Mouse (Mus musculus) spleen, adult 18-20 months (tissue): ENCODE results near the gene Cfap74.
"Not testable (repeated sequence)": the region's sequence is repeated elsewhere in the genome, so short reads cannot be mapped to it uniquely, and the experiment has no call there.

Source experiments
- DNase-seq, 2 experiments: peaks; one replicate each; pipeline ENCODE4 v3.0.0; 2022; ENCODE audit warnings: mixed read lengths in 2 of 2

The Cfap74 gene

GRCm38 (mm10) chr4:155470263-155470953, 61.4 kb downstream of the Cfap74 start:
- no peak for DNase-seq

- no peak for DNase-seq
These were observed 62.0 kb downstream of the Cfap74 start for GRCm38 (mm10) chr4:155470997-155471396.

GRCm38 (mm10) chr4:155471406-155471805, 62.4 kb downstream of the Cfap74 start:
- DNase-seq, result no peak

DNA sequence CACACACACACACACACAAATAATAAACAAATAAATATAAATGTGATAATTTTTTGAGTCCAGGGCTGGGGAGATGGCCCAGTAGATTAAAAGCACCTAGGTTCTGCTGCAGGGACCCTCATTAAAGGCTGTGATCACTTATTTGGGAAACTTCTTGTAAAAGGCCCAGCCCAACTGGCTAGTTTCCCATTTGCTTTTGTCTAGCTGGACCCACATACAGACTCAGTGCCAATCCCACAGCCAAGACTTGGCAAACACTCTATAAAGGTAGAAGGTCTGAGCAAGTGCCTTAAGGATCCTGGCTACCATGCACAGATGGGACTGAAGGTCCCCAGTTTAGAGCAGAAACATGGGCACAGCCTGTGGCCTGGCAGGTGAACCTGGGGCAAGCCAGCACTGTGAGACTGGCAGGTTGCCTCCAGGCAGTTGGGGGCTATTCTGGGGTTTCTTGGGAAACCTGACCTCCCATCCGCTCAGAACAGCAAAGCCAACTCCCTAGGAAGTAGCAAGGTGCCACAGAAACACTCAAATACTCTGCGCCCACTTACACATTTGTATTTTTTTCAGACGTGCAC, 63.8 kb downstream of the Cfap74 start:
- DNase-seq, result no peak

- DNase-seq, result no peak
These were observed 64.3 kb downstream of the Cfap74 start for GRCm38 (mm10) chr4:155473319-155473718.

DNA sequence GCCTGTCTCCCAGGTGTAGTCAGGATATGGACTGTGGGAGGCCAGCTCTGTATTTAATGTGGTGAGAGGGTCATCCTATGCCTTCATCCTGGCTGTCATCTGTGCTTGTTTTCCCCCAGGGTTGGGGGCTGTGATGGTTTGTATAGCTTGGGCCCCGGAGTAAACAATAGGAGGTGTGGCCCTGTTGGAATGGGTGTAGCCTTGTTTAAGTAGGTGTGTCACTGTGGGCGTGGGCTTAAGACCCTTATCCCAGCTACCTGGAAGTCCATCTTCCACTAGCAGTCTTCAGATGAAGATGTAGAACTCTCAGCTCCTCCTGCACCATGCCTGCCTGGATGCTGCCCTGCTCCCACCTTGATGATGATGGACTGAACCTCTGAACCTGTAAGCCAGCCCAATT, 64.8 kb downstream of the Cfap74 start:
- DNase-seq, result not testable (repeated sequence)

DNA sequence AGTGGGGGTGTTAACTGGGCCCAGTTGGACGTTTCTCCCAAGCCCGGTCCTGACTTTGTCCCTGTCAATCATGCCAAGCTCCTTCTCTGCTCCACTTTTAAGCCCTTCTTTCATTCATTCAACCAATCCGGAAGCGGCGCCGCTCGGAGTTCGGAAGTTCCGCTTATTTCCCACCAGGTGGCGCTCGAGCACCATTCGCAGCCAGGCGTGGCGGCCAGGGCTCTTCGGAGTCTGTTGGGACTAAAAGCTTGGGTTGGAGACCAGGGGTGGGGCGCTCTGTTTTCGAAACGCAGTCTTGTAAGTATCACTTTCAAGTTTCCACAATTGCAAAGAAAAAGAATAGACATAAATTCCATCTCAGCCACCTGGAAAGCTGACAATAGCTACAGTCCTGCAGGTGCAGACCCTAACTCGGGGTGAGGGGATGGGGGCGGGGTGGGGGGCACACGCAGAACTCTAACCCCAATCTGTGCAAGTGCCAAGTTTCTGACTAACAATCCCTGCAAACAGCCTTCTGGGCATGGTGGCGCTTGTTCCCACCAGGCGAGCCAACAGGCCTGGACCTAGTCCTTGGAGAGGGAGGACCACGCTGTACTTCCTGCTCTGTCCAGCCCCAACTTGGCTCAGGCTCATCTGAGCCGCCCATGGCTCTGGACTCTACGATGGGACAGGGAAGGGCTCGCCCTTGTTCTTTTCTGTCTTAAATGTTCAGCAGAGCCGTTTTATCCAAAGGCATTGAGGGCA, 72.6 kb downstream of the Cfap74 start:
- DNase-seq, result peak; percentile 61 to 77

- DNase-seq, result no peak
These were observed 73.1 kb downstream of the Cfap74 start for GRCm38 (mm10) chr4:155482125-155482480.

- DNase-seq, result no peak
These were observed 73.9 kb downstream of the Cfap74 start for GRCm38 (mm10) chr4:155482733-155483540.

GRCm38 (mm10) chr4:155485521-155485920, 76.5 kb downstream of the Cfap74 start:
- DNase-seq, result no peak

- DNase-seq, result peak in 1 of 2 experiments; percentile 10
These were observed 78.8 kb downstream of the Cfap74 start for GRCm38 (mm10) chr4:155487746-155488145.

GRCm38 (mm10) chr4:155488232-155489025, 79.4 kb downstream of the Cfap74 start:
- peak in 1 of 2 experiments; percentile 22 for DNase-seq

DNA sequence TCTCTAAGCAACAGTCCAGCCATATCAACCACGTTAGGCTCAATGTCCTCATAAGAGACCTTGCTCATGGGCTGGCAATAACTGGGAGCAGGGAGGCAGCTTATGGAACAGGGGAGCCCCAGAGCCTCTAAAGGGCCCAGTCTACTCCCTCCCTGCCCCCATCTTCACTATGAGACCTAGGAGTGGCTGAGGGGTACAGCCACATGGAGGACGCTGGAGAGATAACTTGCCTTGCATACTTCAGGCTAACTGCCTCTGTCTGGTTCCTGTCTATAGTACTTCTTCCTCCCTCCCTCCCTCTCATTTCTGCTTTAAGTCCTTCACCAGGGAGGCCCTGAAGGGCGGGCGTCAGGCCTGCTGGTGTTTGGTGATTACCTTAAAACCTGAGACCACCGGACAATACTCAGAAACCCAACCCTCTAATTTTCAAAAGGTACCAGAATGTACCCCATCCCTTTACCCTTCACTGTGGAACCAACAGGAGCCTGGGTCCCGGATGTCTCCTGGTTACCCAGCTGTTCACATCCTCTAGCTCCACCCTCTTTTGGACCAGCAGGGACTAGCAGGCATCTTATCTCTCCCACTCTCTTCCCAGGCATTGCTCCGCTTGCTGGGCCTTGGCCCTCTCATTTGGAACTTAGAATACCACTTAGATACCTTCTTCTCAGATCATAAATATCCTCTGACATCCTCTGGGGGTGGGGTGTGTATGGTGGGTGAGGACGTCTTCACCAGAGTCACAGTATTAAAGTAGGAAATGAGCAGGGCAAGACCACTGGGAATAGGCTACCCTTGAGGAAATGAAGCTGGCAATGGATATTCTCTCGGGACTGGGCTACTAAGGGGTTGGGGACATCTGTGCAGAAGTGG, 80.3 kb downstream of the Cfap74 start:
- no peak for DNase-seq

GRCm38 (mm10) chr4:155490456-155490855, 81.5 kb downstream of the Cfap74 start:
- peak in 1 of 2 experiments; percentile 11 for DNase-seq

DNA sequence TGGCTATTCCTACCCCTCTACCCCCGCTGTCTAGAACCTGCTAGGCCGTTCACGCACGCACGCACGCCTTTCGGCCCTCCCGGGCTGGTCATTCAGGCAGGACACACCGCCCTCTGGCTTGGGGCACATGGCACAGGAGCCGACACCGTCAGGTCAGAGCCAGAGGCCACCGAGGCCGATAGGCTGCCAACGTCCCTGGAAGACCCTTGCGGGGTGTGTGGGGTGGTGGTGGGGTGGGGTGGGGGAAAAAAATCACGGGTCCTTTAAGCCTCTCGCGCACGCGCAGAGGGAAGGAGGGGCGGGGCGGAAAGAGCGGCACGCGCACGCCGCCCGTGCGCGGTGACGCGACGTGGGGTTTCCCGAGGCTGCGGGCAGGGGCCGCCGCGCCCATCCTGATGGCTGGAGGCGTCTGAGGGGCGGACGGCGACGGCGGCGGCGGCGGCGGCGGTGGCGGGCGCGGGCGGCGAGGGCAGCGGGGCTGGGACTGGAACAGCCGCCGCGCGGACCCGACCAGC, 82.1 kb downstream of the Cfap74 start, which contains the start of gene Gnb1:
TSS of gene Gnb1 (plus strand) at position 372 of the 515 bp plus-strand sequence.
- peak; percentile 88 to 98 for DNase-seq

DNA sequence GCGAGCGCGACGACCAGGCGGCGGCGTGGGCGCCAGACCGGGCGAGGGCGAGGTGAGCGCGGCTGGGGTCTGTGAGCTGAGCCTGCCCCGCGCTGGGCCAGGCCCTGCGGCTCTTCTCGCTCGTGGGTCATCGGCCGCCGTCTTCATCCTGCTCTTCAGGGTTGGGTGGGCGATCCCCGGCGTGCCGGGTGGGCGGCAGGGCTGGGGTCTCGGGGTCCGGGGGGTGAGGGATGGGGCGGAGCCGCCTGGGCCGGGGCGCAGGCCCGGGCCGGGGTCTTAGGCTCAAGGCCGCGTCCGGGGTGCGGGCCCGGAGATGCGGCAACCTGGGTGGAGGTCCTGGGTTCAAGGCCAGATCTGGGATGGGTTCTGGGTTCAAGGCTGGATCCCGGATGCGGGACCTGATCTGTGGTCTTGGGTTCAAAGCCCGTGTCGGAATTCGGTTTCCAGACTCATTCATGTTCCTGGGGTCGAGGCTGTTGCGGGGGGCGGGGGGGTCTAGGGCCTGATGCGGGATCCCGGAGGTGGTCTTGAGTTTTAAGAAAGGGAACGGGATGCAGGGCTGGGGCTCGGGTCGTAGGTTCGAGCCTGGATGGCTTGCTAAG, 82.6 kb downstream of the Cfap74 start:
- DNase-seq, result no peak

DNA sequence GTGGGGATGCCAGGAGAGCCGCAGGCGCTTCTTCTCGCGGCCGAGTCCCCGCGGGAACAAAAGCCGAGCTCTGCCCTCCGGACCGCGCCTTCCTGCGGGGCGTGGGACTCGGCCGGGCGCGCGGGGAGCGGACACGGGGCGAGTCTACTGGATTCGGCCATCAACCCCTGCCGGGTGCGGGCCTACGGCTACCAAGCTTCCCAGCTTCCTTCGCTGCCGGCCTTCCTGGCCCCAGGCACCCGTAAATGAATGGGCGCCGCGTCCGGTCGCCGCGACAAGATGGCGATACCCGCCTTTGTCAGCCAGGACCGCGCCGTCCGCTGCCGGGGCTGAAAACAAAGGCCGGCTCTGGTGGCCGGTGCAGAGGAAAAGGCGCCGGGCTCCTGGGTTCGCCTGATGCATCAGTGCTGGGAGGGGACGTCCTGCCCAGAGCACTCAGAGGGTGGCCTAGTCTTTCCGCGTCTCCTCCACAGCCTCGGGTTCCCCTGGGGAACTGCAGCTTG, 83.2 kb downstream of the Cfap74 start:
- peak; percentile 38 to 57 for DNase-seq

- no peak for DNase-seq
These were observed 85.9 kb downstream of the Cfap74 start for GRCm38 (mm10) chr4:155494891-155495290.

DNA sequence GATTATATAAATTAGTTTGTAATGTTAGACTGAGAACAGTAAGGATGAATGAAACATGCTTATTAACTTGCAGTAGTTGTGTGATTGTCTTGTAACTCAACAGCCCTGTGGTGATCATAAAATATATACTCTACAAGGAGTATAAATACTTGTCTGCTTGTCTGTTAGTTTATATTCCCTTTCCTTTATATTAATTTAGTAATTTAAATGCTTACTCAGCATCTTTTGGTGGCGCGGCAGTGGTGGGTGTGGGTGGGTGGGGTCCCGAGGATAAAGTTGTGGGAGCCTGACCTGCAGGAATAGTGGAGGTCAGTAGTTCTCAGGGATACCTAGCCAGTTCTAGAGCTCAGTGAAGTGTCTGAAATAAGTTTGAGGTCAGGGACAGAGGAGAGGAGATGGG, 89.0 kb downstream of the Cfap74 start:
- DNase-seq, result no peak

- DNase-seq, result no peak
These were observed 92.1 kb downstream of the Cfap74 start for GRCm38 (mm10) chr4:155501126-155501525.
